Mouse (Mus musculus): ENCODE measurements at regions not wholly inside any gene's neighbourhood (a gene's known extent, or its start where the extent isn't known, plus 50 kb on each side); places are given as distances from the start of the nearest gene placed in this dataset.

DNA sequence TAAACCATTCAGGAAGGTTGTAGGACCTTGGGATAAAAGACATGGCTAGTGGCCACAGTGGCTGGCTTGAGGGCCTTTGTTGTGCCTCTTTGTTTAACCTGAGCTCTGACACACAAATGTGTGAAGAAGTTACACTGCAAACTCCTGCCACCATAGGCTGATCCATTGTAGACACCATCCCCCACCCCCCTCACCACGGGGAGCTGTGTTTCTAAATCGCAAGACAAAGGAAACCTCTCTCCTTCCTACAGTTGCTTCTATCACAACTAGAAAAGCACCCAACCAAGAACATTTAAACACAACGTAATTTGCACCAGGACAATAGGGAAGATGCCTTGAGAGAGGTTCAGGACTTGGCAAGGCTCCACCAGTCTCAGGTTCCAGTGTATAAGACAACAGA is 97.1 kb upstream of the Dap start:
- Histone ChIP-seq H3K36me3 (ENCODE audit: control insufficient read depth, insufficient read depth, low read length) (no peaks in the 10 kb centered on the region), H3K27me3 (ENCODE audit: control insufficient read depth, insufficient read depth, low read length) (no peaks in the 10 kb centered on the region), H3K4me1 (ENCODE audit: control insufficient read depth, insufficient read depth, low read length) (no peaks in the 10 kb centered on the region), H3K9ac (ENCODE audit: low read length) (no peak overlapping the region), H3K27ac (ENCODE audit: low read depth, low read length) (no peak overlapping the region), H3K4me3 (ENCODE audit: low read depth, low read length) (no peak overlapping the region), H3K4me2 (no peak overlapping the region), H3K9me3 (ENCODE audit: control insufficient read depth, low read length) (no peaks in the 10 kb centered on the region)
- no peak for ATAC-seq (ENCODE audit: low FRiP score)
- no peak for DNase-seq (ENCODE audit: low spot score, missing footprints)
- 24% methylated on average over 3 of the region's 3 CpGs for whole genome bisulfite sequencing

DNA sequence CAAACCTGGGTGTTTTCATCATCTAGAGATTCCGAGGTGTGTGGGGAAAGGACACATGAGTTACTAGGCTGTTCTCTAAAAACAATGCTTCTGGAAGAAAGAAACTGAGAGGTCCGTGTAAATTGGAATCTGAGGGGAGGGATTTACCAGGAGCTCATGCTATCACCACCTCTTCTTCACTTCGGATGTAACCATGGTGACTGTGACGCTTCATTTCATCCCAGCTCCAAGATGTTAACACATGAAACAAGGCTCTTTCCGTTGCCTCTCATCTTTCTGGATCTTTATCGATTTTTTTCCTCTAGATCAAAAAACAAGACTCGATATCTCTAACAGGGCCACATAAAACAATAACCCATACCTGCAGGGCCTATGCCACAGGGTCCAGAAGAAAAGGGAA is 89.2 kb upstream of the Dap start:
- H3K9me3 ChIP-seq (ENCODE audit: control insufficient read depth, low read length): no peaks in the 10 kb centered on the region
- ATAC-seq (ENCODE audit: low FRiP score) (no peak), DNase-seq (ENCODE audit: low spot score, missing footprints) (no peak)
- H3K9ac ChIP-seq (ENCODE audit: low read length): no peak overlapping the region
- H3K4me2 ChIP-seq: no peak overlapping the region
- no peaks in the 10 kb centered on the region for H3K27me3 ChIP-seq (ENCODE audit: control insufficient read depth, insufficient read depth, low read length)
- H3K4me1 ChIP-seq (ENCODE audit: control insufficient read depth, insufficient read depth, low read length): no peaks in the 10 kb centered on the region
- no peak overlapping the region for H3K4me3 ChIP-seq (ENCODE audit: low read depth, low read length)
- H3K36me3 ChIP-seq (ENCODE audit: control insufficient read depth, insufficient read depth, low read length): no peaks in the 10 kb centered on the region
- H3K27ac ChIP-seq (ENCODE audit: low read depth, low read length): no peak overlapping the region
- 46% methylated on average over 7 of the region's 7 CpGs for WGBS

DNA sequence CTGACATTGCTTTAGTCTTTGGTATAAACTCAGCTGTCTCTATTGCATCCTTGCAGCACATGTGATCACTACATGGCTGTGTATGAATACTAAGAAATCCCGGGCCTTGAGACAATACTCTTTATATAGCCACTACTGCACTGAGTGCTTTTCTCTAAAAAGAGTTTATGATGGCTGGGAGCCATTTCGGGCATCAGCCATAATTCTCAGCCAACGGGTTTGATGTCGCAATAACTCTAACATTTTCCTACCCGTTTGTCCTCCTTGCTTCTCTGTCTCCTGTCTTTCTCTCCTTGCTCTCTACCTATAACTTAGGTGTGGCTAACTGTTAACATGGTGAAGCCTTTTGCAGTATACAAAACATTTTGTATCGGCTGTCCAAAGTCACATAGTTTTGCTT is 85.5 kb upstream of the Dap start:
- no peak overlapping the region for H3K9ac ChIP-seq (ENCODE audit: low read length)
- WGBS: 92% methylated on average over 6 of the region's 6 CpGs
- ATAC-seq (ENCODE audit: low FRiP score) (no peak), DNase-seq (ENCODE audit: low spot score, missing footprints) (no peak)
- H3K4me2 ChIP-seq: no peak overlapping the region
- no peaks in the 10 kb centered on the region for H3K36me3 ChIP-seq (ENCODE audit: control insufficient read depth, insufficient read depth, low read length)
- no peaks in the 10 kb centered on the region for H3K27me3 ChIP-seq (ENCODE audit: control insufficient read depth, insufficient read depth, low read length)
- H3K4me3 ChIP-seq (ENCODE audit: low read depth, low read length): no peak overlapping the region
- no peaks in the 10 kb centered on the region for H3K4me1 ChIP-seq (ENCODE audit: control insufficient read depth, insufficient read depth, low read length)
- no peaks in the 10 kb centered on the region for H3K9me3 ChIP-seq (ENCODE audit: control insufficient read depth, low read length)
- H3K27ac ChIP-seq (ENCODE audit: low read depth, low read length): no peak overlapping the region

DNA sequence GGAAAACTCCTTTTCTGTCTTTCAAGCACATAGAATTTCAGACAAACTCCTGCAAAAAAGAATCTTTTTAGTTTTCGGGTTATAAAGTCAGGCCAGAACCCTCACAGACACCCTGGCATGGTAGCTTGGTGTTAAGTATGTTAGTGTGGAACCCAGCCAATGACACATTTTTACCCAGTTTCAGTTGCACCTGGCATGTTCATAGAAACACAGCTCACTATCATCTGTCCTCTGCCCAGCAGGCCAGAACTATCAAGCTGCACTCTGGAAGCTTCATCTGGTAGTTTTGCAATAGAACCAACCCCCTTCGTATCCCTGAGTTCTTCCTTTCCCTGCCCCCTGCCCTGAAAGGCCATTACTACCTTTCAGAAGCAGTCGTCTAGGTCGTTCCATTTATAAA is 82.4 kb upstream of the Dap start:
- H3K9ac ChIP-seq (ENCODE audit: low read length): no peak overlapping the region
- no peak overlapping the region for H3K27ac ChIP-seq (ENCODE audit: low read depth, low read length)
- no peak for DNase-seq (ENCODE audit: low spot score, missing footprints)
- ATAC-seq (ENCODE audit: low FRiP score): no peak
- 87% methylated on average over 4 of the region's 4 CpGs for WGBS
- H3K36me3 ChIP-seq (ENCODE audit: control insufficient read depth, insufficient read depth, low read length): no peaks in the 10 kb centered on the region
- no peaks in the 10 kb centered on the region for H3K27me3 ChIP-seq (ENCODE audit: control insufficient read depth, insufficient read depth, low read length)
- H3K9me3 ChIP-seq (ENCODE audit: control insufficient read depth, low read length): no peaks in the 10 kb centered on the region
- no peak overlapping the region for H3K4me2 ChIP-seq
- no peak overlapping the region for H3K4me3 ChIP-seq (ENCODE audit: low read depth, low read length)
- no peaks in the 10 kb centered on the region for H3K4me1 ChIP-seq (ENCODE audit: control insufficient read depth, insufficient read depth, low read length)

DNA sequence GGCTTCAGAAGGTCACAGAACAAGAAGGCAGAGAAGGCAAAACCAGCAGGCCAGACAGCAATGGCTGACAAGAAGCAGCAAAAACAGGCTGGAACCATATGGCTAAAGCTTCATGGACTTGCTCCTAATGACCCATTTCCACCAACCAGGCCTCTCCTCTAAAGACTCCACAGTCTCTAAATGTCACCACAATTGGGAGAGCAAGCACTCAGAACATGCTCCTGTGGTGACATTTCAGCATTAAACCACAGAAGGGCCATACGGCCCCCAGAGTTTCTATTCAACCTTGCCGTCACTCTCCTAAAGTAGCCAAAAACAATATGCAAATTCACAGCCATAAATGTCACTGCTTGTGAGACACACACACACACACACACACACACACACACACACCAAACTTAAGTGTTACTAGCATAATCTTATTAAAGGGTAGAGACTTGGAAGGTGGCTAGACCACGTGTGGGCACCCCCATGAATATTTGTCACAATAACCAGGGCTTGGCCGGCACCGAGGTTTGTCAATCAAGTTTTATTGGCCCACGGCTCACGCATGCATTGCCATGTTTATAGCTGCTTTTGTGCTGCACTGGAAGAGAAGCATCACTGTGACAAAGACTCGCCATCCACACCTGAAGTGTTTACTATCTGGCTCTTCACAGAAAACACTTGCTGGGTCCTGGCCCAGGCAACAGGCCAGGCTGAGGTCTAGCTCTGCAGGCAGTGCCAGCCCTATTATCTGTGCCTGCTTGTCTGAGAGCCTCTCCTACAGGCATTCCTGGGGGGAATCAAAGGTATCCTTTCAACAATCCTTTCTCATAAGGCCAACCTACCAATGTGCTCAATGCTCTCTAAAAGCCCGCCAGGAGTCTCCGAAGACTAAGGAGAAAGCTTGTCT is 75.6 kb upstream of the Dap start:
- Histone ChIP-seq H3K27ac (ENCODE audit: low read depth, low read length) (no peak overlapping the region), H3K4me3 (ENCODE audit: low read depth, low read length) (no peak overlapping the region), H3K9me3 (ENCODE audit: control insufficient read depth, low read length) (no peaks in the 10 kb centered on the region), H3K36me3 (ENCODE audit: control insufficient read depth, insufficient read depth, low read length) (no peaks in the 10 kb centered on the region), H3K4me1 (ENCODE audit: control insufficient read depth, insufficient read depth, low read length) (peaks cover 3% of the 10 kb centered on the region; the same call in 1 of the 2 replicates), H3K9ac (ENCODE audit: low read length) (no peak overlapping the region), H3K27me3 (ENCODE audit: control insufficient read depth, insufficient read depth, low read length) (no peaks in the 10 kb centered on the region), H3K4me2 (no peak overlapping the region)
- DNase-seq (ENCODE audit: low spot score, missing footprints) (no peak), ATAC-seq (ENCODE audit: low FRiP score) (no peak)
- WGBS: 87% methylated on average over 10 of the region's 10 CpGs

DNA sequence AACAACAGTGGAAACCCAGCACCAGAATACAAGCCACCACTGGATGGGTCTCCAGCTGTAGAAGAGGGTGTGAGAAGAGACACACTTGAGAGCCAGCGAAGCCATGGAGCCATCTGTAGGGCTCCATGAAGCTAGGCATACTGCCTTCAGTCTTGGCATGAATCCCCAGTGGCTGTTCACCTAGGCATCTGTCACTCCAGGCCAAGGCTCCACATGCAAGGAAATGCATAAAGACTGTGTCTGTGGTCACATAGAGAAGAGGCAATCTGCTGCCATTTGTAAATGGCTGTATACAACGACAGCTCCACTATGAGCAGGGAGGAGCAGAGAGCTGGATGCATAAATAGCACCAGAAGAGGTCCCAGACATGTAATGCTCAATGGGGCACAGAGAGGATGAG is 74.3 kb upstream of the Dap start:
- WGBS: 91% methylated on average over 2 of the region's 2 CpGs
- Histone ChIP-seq H3K36me3 (ENCODE audit: control insufficient read depth, insufficient read depth, low read length) (no peaks in the 10 kb centered on the region), H3K4me2 (no peak overlapping the region), H3K4me1 (ENCODE audit: control insufficient read depth, insufficient read depth, low read length) (peaks cover 3% of the 10 kb centered on the region; the same call in 1 of the 2 replicates), H3K9ac (ENCODE audit: low read length) (no peak overlapping the region), H3K27me3 (ENCODE audit: control insufficient read depth, insufficient read depth, low read length) (no peaks in the 10 kb centered on the region), H3K4me3 (ENCODE audit: low read depth, low read length) (no peak overlapping the region), H3K9me3 (ENCODE audit: control insufficient read depth, low read length) (no peaks in the 10 kb centered on the region), H3K27ac (ENCODE audit: low read depth, low read length) (no peak overlapping the region)
- ATAC-seq (ENCODE audit: low FRiP score) (no peak), DNase-seq (ENCODE audit: low spot score, missing footprints) (no peak)

DNA sequence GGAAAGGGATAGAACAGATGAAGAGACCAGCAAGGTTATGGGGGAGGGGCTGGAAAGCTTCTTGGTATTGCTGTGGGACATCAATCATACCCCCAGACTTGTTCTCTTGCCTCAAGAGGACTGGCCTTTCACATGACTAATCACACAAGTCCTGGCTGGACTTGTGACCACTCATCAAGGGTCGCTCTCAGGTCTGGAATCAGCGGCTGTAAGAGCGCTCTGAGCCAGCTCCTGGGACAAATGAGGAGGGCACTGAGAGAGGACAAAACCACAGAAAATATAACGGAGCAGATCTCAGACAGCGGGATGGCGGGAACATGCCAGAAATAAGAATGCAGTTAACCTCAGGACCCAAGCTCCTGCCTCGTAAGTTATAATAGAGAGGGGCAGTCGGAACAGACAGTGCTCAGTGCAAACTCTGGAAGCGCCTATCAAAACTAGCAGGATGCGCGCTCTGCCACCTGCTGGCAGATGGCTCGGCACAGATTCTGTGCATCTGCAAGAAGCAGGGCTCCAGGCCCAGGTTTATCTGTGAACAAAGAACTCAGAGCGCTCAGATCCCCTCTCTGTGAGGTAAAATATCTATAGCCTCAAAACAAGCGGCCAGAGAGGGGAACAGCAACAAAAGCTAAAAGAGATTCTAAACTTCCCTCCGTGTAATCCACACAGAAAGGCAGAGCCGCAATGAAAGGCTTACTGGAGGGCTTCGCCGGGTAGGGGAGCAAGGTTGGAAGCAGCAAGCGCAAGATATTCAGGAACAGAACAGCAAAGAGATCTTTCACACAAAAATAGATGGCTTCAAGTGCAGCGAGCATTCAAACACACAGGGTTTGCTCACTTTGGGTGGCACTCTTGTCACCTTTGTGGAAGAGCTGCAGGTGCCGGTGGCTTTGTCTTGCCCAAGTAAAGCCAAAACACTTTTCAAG is 73.3 kb upstream of the Dap start:
- H3K36me3 ChIP-seq (ENCODE audit: control insufficient read depth, insufficient read depth, low read length): no peaks in the 10 kb centered on the region
- H3K27me3 ChIP-seq (ENCODE audit: control insufficient read depth, insufficient read depth, low read length): no peaks in the 10 kb centered on the region
- DNase-seq (ENCODE audit: low spot score, missing footprints): peak; percentile 94
- H3K9ac ChIP-seq (ENCODE audit: low read length): peak overlapping the region; percentile 27; the same call in 1 of the 2 replicates
- no peak overlapping the region for H3K4me3 ChIP-seq (ENCODE audit: low read depth, low read length)
- WGBS: 35% methylated on average over 21 of the region's 21 CpGs
- no peak overlapping the region for H3K27ac ChIP-seq (ENCODE audit: low read depth, low read length)
- no peaks in the 10 kb centered on the region for H3K9me3 ChIP-seq (ENCODE audit: control insufficient read depth, low read length)
- peak overlapping the region; percentile 19; the same call in 1 of the 2 replicates for H3K4me2 ChIP-seq
- ATAC-seq (ENCODE audit: low FRiP score): peak; percentile 87
- peaks cover 3% of the 10 kb centered on the region; the same call in 1 of the 2 replicates for H3K4me1 ChIP-seq (ENCODE audit: control insufficient read depth, insufficient read depth, low read length)

DNA sequence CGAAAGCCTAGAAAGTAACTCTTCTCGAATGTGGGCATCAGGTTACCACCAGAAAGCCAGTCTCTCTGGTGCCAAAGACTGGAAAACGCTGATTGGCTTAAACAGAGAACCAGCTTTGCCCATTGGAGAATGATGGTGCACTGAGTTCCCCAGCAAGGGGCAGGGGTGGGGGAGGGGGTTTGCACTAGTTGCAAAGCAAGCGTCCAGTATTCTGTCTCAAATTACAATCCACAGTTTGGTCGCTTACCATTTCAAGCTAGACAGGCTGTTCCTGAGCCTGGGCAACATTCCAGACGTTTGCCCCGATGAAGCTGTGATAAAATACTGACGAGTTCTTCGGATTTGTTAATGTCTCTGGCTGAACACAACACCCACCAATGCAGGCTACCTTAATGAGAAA is 69.0 kb upstream of the Dap start:
- WGBS: 71% methylated on average over 9 of the region's 9 CpGs
- Histone ChIP-seq H3K4me3 (ENCODE audit: low read depth, low read length) (no peak overlapping the region), H3K4me2 (no peak overlapping the region), H3K9ac (ENCODE audit: low read length) (no peak overlapping the region), H3K4me1 (ENCODE audit: control insufficient read depth, insufficient read depth, low read length) (peaks cover 3% of the 10 kb centered on the region; the same call in 1 of the 2 replicates), H3K9me3 (ENCODE audit: control insufficient read depth, low read length) (no peaks in the 10 kb centered on the region), H3K27ac (ENCODE audit: low read depth, low read length) (no peak overlapping the region), H3K36me3 (ENCODE audit: control insufficient read depth, insufficient read depth, low read length) (no peaks in the 10 kb centered on the region), H3K27me3 (ENCODE audit: control insufficient read depth, insufficient read depth, low read length) (no peaks in the 10 kb centered on the region)
- ATAC-seq (ENCODE audit: low FRiP score) (no peak), DNase-seq (ENCODE audit: low spot score, missing footprints) (no peak)

All from midbrain, embryonic 11.5 days (tissue).